Mouse (Mus musculus): ENCODE measurements at regions not wholly inside any gene's neighbourhood (a gene's known extent, or its start where the extent isn't known, plus 50 kb on each side); places are given as distances from the start of the nearest gene placed in this dataset.

DNA sequence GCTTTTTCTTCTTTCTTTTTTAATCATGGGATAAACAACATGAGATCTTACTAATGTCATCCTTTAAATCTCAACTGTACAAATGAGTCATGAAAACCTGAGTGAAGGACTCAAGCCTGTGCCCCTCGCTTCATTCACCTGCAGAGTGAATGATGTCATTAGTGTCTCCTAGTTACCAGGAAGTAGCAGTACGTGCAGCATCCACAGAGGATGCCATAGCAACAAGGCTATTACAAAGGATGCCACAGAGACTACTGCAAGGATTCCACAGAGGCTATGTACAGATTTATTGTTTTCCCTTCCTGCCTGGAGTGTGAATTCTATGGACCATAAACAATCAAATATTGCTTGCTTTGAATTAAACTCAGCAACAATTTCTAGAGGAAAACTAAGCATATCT is 98.0 kb upstream of the Fat4 start:
- TF ChIP-seq POLR2A (IDR thresholded peaks at IDR 0.05; ENCODE audit: insufficient read depth, low read depth, low read length): no peak
- TF ChIP-seq CTCF (IDR thresholded peaks at IDR 0.05): no peak
